Mouse (Mus musculus): ENCODE measurements around the gene Malsu1. TPM values are rescaled to one million over a fixed set of nuclear protein-coding genes. Genes with fewer than 3 reads are reported as not detected.

The Malsu1 gene
- 25.9 TPM for polyA plus RNA-seq (2015; fragmentation: Illumina TruSeq; extraction: RNeasy Lipid Tissue Mini Kit (QIAGEN cat#74804); ENCODE audit: insufficient read depth, low replicate concordance)

DNA sequence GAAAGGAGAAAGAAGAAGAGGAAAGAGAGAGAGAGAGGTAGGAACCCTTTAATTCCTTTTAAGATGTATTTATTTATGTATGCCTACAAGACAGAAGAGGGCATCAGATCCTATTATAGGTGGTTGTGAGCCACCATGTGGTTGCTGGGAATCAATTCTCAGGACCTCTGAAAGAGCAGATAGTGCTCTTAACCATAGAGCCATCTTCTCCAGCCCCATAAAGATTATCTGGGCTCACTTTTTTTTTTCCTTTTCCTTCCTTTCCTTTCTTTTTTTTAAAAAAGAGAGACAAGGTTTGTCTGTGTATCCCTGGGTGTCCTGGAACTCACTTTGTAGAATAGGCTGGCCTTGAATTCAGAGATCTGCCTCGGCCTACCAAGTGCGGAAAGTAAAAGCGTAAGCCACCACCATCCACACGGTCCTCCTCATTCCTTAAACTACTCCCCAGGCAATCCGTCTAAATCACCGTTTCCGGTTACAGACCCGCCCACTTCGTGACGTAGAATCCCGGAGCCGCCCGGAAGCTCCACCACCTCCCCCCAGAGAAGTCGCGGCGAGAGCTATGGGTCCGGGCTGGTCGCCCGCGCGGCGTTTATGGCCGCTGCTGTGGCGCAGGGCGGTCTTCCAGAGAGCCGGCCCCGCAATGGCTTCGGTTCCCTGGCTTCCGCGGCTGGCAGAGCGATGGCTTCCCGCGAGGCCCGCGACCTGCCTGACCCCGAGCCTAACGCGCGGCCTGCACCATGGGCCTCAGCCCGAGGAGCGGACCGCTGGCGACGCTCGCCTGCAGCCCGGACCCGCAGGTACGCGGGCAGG is at the start of gene Malsu1:
Gene Malsu1 (plus strand): TSS at position 492 of the 813 bp plus-strand sequence.

DNA sequence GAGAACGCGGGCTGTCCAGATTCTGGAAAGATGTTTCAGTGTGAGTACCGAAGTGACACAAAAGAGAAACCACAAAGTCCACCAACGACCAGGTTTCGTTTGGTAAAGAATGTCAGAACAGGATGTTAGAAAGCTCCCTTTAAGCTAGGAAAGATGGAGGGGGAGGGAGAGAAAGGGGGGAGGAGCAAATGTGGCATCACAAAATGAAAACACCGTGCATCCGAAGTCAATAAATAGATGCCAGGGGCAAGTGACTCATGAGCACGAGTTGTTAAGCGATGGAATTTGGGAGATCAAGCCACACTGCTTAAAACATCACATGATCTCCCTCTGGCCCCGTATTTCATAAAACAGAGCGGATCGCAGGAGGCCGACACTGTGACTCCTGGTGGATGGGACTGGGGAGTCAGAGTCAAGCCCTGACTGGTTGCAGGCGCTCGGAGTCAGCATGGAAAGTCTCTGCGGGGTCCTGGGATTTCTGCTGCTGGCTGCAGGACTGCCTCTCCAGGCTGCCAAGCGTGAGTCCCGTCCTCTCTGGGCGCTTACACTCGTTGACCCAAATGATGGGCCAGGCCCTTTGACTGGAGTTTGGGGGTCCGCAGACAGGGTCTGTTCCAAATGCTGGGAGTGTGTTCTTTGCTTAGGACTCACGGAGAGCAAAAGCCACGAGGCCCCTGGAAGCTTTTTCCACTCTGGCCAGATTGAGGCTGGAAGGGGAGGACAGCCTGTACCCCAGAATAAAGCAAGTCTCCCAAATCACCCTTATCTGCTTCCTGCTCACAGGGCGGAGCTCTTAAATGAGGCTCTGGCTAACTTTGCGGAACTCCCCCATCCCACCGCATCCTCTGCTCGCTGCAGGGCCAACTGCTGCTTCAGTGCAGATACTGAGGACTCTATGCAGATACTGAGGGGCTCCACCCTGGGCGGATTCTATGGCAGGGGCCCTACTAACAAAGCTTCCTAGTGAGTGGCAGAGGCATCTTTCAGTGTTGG is 37.0 kb upstream of the Malsu1 start, which contains the start of gene Gpnmb:
Gene Gpnmb (plus strand): TSS at position 272 of the 993 bp plus-strand sequence.

Other genes with a start within 250 kb of the Malsu1 start
- gene Tmem176a, start 232.9 kb upstream of the Malsu1 start, polyA plus RNA-seq (2015; fragmentation: Illumina TruSeq; extraction: RNeasy Lipid Tissue Mini Kit (QIAGEN cat#74804); ENCODE audit: insufficient read depth, low replicate concordance): 159 TPM
- gene Tmem176b, start 232.3 kb upstream of the Malsu1 start, polyA plus RNA-seq (2015; fragmentation: Illumina TruSeq; extraction: RNeasy Lipid Tissue Mini Kit (QIAGEN cat#74804); ENCODE audit: insufficient read depth, low replicate concordance): 279 TPM
- 0.97 TPM for gene Aoc1, start 200.9 kb upstream of the Malsu1 start, polyA plus RNA-seq (2015; fragmentation: Illumina TruSeq; extraction: RNeasy Lipid Tissue Mini Kit (QIAGEN cat#74804); ENCODE audit: insufficient read depth, low replicate concordance)
- gene 1600015I10Rik, start 143.9 kb upstream of the Malsu1 start, polyA plus RNA-seq (2015; fragmentation: Illumina TruSeq; extraction: RNeasy Lipid Tissue Mini Kit (QIAGEN cat#74804); ENCODE audit: insufficient read depth, low replicate concordance): not detected
- not detected for gene Doxl2, start 98.8 kb upstream of the Malsu1 start, polyA plus RNA-seq (2015; fragmentation: Illumina TruSeq; extraction: RNeasy Lipid Tissue Mini Kit (QIAGEN cat#74804); ENCODE audit: insufficient read depth, low replicate concordance)
- not detected for gene Svs1, start 86.9 kb upstream of the Malsu1 start, polyA plus RNA-seq (2015; fragmentation: Illumina TruSeq; extraction: RNeasy Lipid Tissue Mini Kit (QIAGEN cat#74804); ENCODE audit: insufficient read depth, low replicate concordance)
- gene Gpnmb, start 37.2 kb upstream of the Malsu1 start, polyA plus RNA-seq (2015; fragmentation: Illumina TruSeq; extraction: RNeasy Lipid Tissue Mini Kit (QIAGEN cat#74804); ENCODE audit: insufficient read depth, low replicate concordance): 1.3 TPM
- 0.97 TPM for gene Igf2bp3, start 141.2 kb downstream of the Malsu1 start, polyA plus RNA-seq (2015; fragmentation: Illumina TruSeq; extraction: RNeasy Lipid Tissue Mini Kit (QIAGEN cat#74804); ENCODE audit: insufficient read depth, low replicate concordance)
- gene Tra2a, start 190.2 kb downstream of the Malsu1 start, polyA plus RNA-seq (2015; fragmentation: Illumina TruSeq; extraction: RNeasy Lipid Tissue Mini Kit (QIAGEN cat#74804); ENCODE audit: insufficient read depth, low replicate concordance): 241 TPM
- 5.5 TPM for gene Ccdc126, start 245.5 kb downstream of the Malsu1 start, polyA plus RNA-seq (2015; fragmentation: Illumina TruSeq; extraction: RNeasy Lipid Tissue Mini Kit (QIAGEN cat#74804); ENCODE audit: insufficient read depth, low replicate concordance)

All from spleen, adult 10 weeks (tissue).